Mouse (Mus musculus) CH12F3 (cell line): ENCODE results near the gene Prph.

Source experiments
- in situ Hi-C: fragments of 300-500 bp; cut with MboI; formaldehyde crosslinking; loops from 2 replicates; pipeline ENCODE4 v1.14.3; 2020; ENCODE audit warnings: low sequenced_read_pairs

The Prph gene

GRCm38 (mm10) chr15:99096061-99096793 is 41.3 kb downstream of the Prph start:
- in situ Hi-C loops, result no loop called here

- in situ Hi-C loops, result no loop called here
Measured at GRCm38 (mm10) chr15:99096831-99097500, 42.0 kb downstream of the Prph start.

- in situ Hi-C loops, result no loop called here
Measured at GRCm38 (mm10) chr15:99097840-99098492, 43.0 kb downstream of the Prph start.

GRCm38 (mm10) chr15:99098493-99098861 is 43.5 kb downstream of the Prph start:
- in situ Hi-C loops, result no loop called here

GRCm38 (mm10) chr15:99099139-99099556 is 44.2 kb downstream of the Prph start:
- in situ Hi-C loops, result no loop called here

- in situ Hi-C loops, result no loop called here
Measured at GRCm38 (mm10) chr15:99099984-99100383, 45.0 kb downstream of the Prph start.

GRCm38 (mm10) chr15:99105238-99105637 is 50.3 kb downstream of the Prph start:
- in situ Hi-C loops, result no loop called here

- in situ Hi-C loops, result no loop called here
Measured at GRCm38 (mm10) chr15:99107866-99108265, 52.9 kb downstream of the Prph start.
